In the genomic region with DNA sequence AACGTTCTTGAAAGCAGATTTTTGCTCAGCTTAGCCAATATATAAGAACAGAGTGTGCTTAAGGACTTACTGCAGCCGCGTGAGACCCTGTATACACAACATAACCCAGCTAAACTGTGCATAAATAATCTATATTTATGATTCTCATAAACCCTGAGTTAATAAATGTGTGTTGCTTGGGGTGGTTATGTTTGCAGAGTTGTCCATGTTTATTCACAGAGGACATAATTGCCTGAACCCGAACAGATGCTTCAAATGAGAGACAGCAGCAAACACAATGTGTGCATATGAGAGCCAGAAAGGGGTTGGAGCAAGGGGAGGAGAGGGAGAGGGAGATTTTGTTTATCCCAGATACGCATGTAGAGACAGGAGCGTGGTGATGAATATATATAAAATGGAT, we compare ENCODE assay signal across 19 mouse cellular contexts.
DNase-seq lines count a peak whose midpoint lies in the region; ATAC-seq and TF ChIP-seq lines count a peak whose summit lies in the region.
"Had no signal": no experiment of that assay in that cellular context is flagged by ENCODE, and none has a peak within 500 bp of the region (broad histone marks: within the 10 kb centered on the region; RNA-seq: fewer than 3 reads in every experiment).

No protein-coding gene starts in this region.

- H3K27ac ChIP-seq in intestine, embryonic 15.5 days: no peak overlapping the region
- no peak overlapping the region for H3K27ac ChIP-seq in intestine, postnatal 0 days (ENCODE audit: low read depth, low read length)
- H3K27ac ChIP-seq in kidney, postnatal 0 days: no peak overlapping the region
- H3K27ac ChIP-seq in intestine, embryonic 16.5 days (ENCODE audit: low read length): no peak overlapping the region
- H3K27ac ChIP-seq: embryonic facial prominence, embryonic 13.5 days; forebrain, embryonic 13.5 days; hindbrain, embryonic 10.5 days; hindbrain, embryonic 14.5 days had no signal

- H3K36me3 ChIP-seq in intestine, embryonic 15.5 days: no peaks in the 10 kb centered on the region
- H3K36me3 ChIP-seq in intestine, postnatal 0 days (ENCODE audit: control insufficient read depth, insufficient read depth): no peaks in the 10 kb centered on the region
- H3K36me3 ChIP-seq in kidney, postnatal 0 days (ENCODE audit: insufficient read depth, low read length): no peaks in the 10 kb centered on the region
- no peaks in the 10 kb centered on the region for H3K36me3 ChIP-seq in intestine, embryonic 16.5 days (ENCODE audit: control insufficient read depth, insufficient read depth, low read length)
- H3K36me3 ChIP-seq: embryonic facial prominence, embryonic 13.5 days; heart, embryonic 12.5 days; hindbrain, embryonic 10.5 days had no signal

- peak; percentile 71 for ATAC-seq in intestine, embryonic 15.5 days
- no peak for ATAC-seq in intestine, postnatal 0 days
- no peak; the same call in 1 of the 2 replicates for ATAC-seq in kidney, postnatal 0 days (replicated peaks; ENCODE audit: low FRiP score, low read depth)
- peak; percentile 70; the same call in 1 of the 2 replicates for ATAC-seq in intestine, embryonic 16.5 days
- ATAC-seq: forebrain, embryonic 13.5 days had no signal

- H3K4me2 ChIP-seq in intestine, embryonic 15.5 days (replicated peaks): no peak overlapping the region
- H3K4me2 ChIP-seq in intestine, postnatal 0 days (replicated peaks; ENCODE audit: low read depth): no peak overlapping the region
- no peak overlapping the region for H3K4me2 ChIP-seq in kidney, postnatal 0 days (ENCODE audit: low read length)
- no peak overlapping the region for H3K4me2 ChIP-seq in intestine, embryonic 16.5 days (ENCODE audit: low read depth, low read length)
- H3K4me2 ChIP-seq: embryonic facial prominence, embryonic 13.5 days; forebrain, embryonic 13.5 days; heart, embryonic 12.5 days; hindbrain, embryonic 14.5 days had no signal

- no peaks in the 10 kb centered on the region for H3K27me3 ChIP-seq in intestine, embryonic 15.5 days (replicated peaks)
- no peaks in the 10 kb centered on the region for H3K27me3 ChIP-seq in intestine, postnatal 0 days (replicated peaks; ENCODE audit: control insufficient read depth, insufficient read depth, low read length)
- no peaks in the 10 kb centered on the region for H3K27me3 ChIP-seq in kidney, postnatal 0 days (ENCODE audit: insufficient read depth, low read length)
- H3K27me3 ChIP-seq in intestine, embryonic 16.5 days (replicated peaks; ENCODE audit: control insufficient read depth, insufficient read depth, low read length): no peaks in the 10 kb centered on the region
- H3K27me3 ChIP-seq: embryonic facial prominence, embryonic 13.5 days; forebrain, embryonic 13.5 days; heart, embryonic 12.5 days had no signal

- no peak for TF ChIP-seq CTCF in intestine, postnatal 0 days (IDR thresholded peaks at IDR 0.05; ENCODE audit: low read depth)
- no peak for TF ChIP-seq CTCF in kidney, postnatal 0 days (IDR thresholded peaks at IDR 0.05; ENCODE audit: low read depth)
- TF ChIP-seq CTCF in brain, embryonic 14.5 days (IDR thresholded peaks at IDR 0.05; ENCODE audit: borderline replicate concordance, extremely low read depth, insufficient read depth, insufficient read length): no peak

- no peak overlapping the region for H3K4me3 ChIP-seq in intestine, embryonic 15.5 days (replicated peaks)
- H3K4me3 ChIP-seq in intestine, postnatal 0 days (ENCODE audit: low read depth, low read length): no peak overlapping the region
- no peak overlapping the region for H3K4me3 ChIP-seq in kidney, postnatal 0 days (replicated peaks; ENCODE audit: low read depth, low read length)
- H3K4me3 ChIP-seq in intestine, embryonic 16.5 days (ENCODE audit: low read length): no peak overlapping the region
- H3K4me3 ChIP-seq: embryonic facial prominence, embryonic 13.5 days; forebrain, embryonic 13.5 days; heart, embryonic 12.5 days; hindbrain, embryonic 10.5 days had no signal

- H3K9ac ChIP-seq in intestine, embryonic 15.5 days: no peak overlapping the region
- no peak overlapping the region for H3K9ac ChIP-seq in intestine, postnatal 0 days (ENCODE audit: low read depth, low read length)
- H3K9ac ChIP-seq in kidney, postnatal 0 days (ENCODE audit: low read depth, low read length): no peak overlapping the region
- no peak overlapping the region for H3K9ac ChIP-seq in intestine, embryonic 16.5 days (ENCODE audit: low read depth, low read length)
- H3K9ac ChIP-seq: embryonic facial prominence, embryonic 13.5 days; forebrain, embryonic 13.5 days; heart, embryonic 12.5 days; hindbrain, embryonic 14.5 days had no signal

- no peak for TF ChIP-seq POLR2A in brain, embryonic 14.5 days (IDR thresholded peaks at IDR 0.05; ENCODE audit: borderline replicate concordance, extremely low read depth, insufficient read depth, insufficient read length, poor library complexity, severe bottlenecking)

- H3K9me3 ChIP-seq in intestine, embryonic 15.5 days: no peaks in the 10 kb centered on the region
- H3K9me3 ChIP-seq in intestine, postnatal 0 days (ENCODE audit: control insufficient read depth): no peaks in the 10 kb centered on the region
- H3K9me3 ChIP-seq in kidney, postnatal 0 days (replicated peaks; ENCODE audit: low read length): no peaks in the 10 kb centered on the region
- H3K9me3 ChIP-seq in intestine, embryonic 16.5 days (ENCODE audit: control insufficient read depth, low read length): no peaks in the 10 kb centered on the region
- H3K9me3 ChIP-seq: embryonic facial prominence, embryonic 13.5 days; forebrain, embryonic 13.5 days; hindbrain, embryonic 10.5 days had no signal

- no peaks in the 10 kb centered on the region for H3K4me1 ChIP-seq in intestine, embryonic 15.5 days (replicated peaks)
- no peaks in the 10 kb centered on the region for H3K4me1 ChIP-seq in intestine, postnatal 0 days (replicated peaks; ENCODE audit: control insufficient read depth, insufficient read depth, low read length)
- no peaks in the 10 kb centered on the region for H3K4me1 ChIP-seq in kidney, postnatal 0 days (replicated peaks; ENCODE audit: insufficient read depth, low read length)
- H3K4me1 ChIP-seq in intestine, embryonic 16.5 days (ENCODE audit: control insufficient read depth, insufficient read depth, low read length): no peaks in the 10 kb centered on the region; the same call in 1 of the 2 replicates
- H3K4me1 ChIP-seq: embryonic facial prominence, embryonic 13.5 days; forebrain, embryonic 13.5 days; heart, embryonic 12.5 days; hindbrain, embryonic 10.5 days had no signal

- 40% methylated on average over 6 of the region's 6 CpGs for whole genome bisulfite sequencing in intestine, embryonic 15.5 days
- 52% methylated on average over 6 of the region's 6 CpGs for WGBS in intestine, postnatal 0 days
- 63% methylated on average over 6 of the region's 6 CpGs for WGBS in kidney, postnatal 0 days
- 47% methylated on average over 6 of the region's 6 CpGs for WGBS in intestine, embryonic 16.5 days

- peak; percentile 77 for DNase-seq in kidney, postnatal 0 days (ENCODE audit: low spot score)
- no peak for DNase-seq in kidney, adult 9 months
- peak; percentile 29 for DNase-seq in brain, embryonic 14.5 days (ENCODE audit: low read depth)
- no peak for DNase-seq in adipocyte (ENCODE audit: low spot score)
- DNase-seq: adrenal gland, adult 8-10 months; adrenal gland, postnatal 36 days; cerebellum, adult 11 months; cerebellum, adult 8-10 months; cerebellum, postnatal 14 days; embryo, embryonic 11 days; gastrocnemius, postnatal 14 days had no signal

Comparison
In these comparisons a context has a peak if more than half of its experiments do, and no peak if none do; other contexts are left out.
1. ATAC-seq: peak in intestine, embryonic 15.5 days (single experiment) and intestine, embryonic 16.5 days (single experiment); none in intestine, postnatal 0 days (single experiment) and kidney, postnatal 0 days (single experiment).
2. DNase-seq: peak in kidney, postnatal 0 days (single experiment) and brain, embryonic 14.5 days (single experiment); none in kidney, adult 9 months (single experiment) and adipocyte (single experiment).